Comparison of ENCODE assay signal across 9 mouse cellular contexts in the genomic region with DNA sequence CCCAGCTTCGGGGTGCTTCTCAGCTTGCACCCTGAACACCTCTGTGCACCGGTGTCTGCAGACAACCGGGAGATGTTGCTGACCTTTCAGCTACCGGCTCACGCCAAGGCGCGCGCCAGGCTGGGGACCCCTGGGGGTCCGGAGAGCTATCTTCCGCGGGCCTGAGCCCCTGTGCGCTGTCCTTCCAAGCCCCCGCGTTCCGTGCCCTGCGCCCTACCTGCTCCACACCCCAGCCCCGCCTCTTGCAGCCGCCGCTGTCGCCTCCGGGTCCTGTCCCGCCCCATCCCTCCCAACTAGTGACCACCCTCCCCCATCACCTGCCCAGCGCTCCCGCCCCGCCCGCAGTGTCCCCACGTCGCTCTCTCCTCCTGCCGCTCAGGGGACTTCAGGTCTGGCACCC. TPM values are rescaled to one million over a fixed set of nuclear protein-coding genes. Genes with fewer than 3 reads are reported as not detected.
A peak's percentile ranks its signal among the peaks of the same experiment; 100 is the strongest.
DNase-seq lines count a peak whose midpoint lies in the region; ATAC-seq and TF ChIP-seq lines count a peak whose summit lies in the region.
"Had no signal": no experiment of that assay in that cellular context is flagged by ENCODE, and none has a peak within 500 bp of the region (broad histone marks: within the 10 kb centered on the region; RNA-seq: fewer than 3 reads in every experiment).

A gene (minus strand): TSS at position 237 of the 400 bp plus-strand sequence.

- no peak within 1 kb of the TSS for H3K27ac ChIP-seq in lung, postnatal 0 days (ENCODE audit: low read length)
- H3K27ac ChIP-seq in forebrain, embryonic 15.5 days (replicated peaks), result no peak within 1 kb of the TSS
- no peak within 1 kb of the TSS for H3K27ac ChIP-seq in limb, embryonic 13.5 days
- peak within 1 kb of the TSS; percentile 21; the same call in 1 of the 2 replicates for H3K27ac ChIP-seq in stomach, embryonic 14.5 days (ENCODE audit: low read length)

- 0 out of 2 replicates have a peak, but pooled peaks cover 6% of the 10 kb centered on the region for H3K27me3 ChIP-seq in lung, postnatal 0 days (replicated peaks; ENCODE audit: insufficient read depth, low read length)
- H3K27me3 ChIP-seq in forebrain, embryonic 15.5 days, result peaks cover 32% of the 10 kb centered on the region
- peaks cover 44% of the 10 kb centered on the region for H3K27me3 ChIP-seq in limb, embryonic 13.5 days
- H3K27me3 ChIP-seq in stomach, embryonic 14.5 days (ENCODE audit: control insufficient read depth, insufficient read depth, low read length), result no peaks in the 10 kb centered on the region

- peaks cover 9% of the 10 kb centered on the region; the same call in 1 of the 2 replicates for H3K4me1 ChIP-seq in lung, postnatal 0 days (ENCODE audit: insufficient read depth, low read depth, low read length)
- peaks cover 9% of the 10 kb centered on the region for H3K4me1 ChIP-seq in forebrain, embryonic 15.5 days
- peaks cover 13% of the 10 kb centered on the region for H3K4me1 ChIP-seq in limb, embryonic 13.5 days
- H3K4me1 ChIP-seq in stomach, embryonic 14.5 days (ENCODE audit: control insufficient read depth, insufficient read depth, low read length), result no peaks in the 10 kb centered on the region

- peak within 1 kb of the TSS; percentile 65 for H3K4me2 ChIP-seq in lung, postnatal 0 days (replicated peaks; ENCODE audit: low read depth, low read length)
- H3K4me2 ChIP-seq in forebrain, embryonic 15.5 days (replicated peaks), result peak within 1 kb of the TSS; percentile 47
- H3K4me2 ChIP-seq in limb, embryonic 13.5 days (replicated peaks), result peak within 1 kb of the TSS; percentile 89
- peak within 1 kb of the TSS; percentile 48 for H3K4me2 ChIP-seq in stomach, embryonic 14.5 days (replicated peaks; ENCODE audit: low read depth, low read length)

- no peak for TF ChIP-seq CTCF in lung, postnatal 0 days (IDR thresholded peaks at IDR 0.05)

- H3K36me3 ChIP-seq in lung, postnatal 0 days (ENCODE audit: insufficient read depth, low read length), result no peaks in the 10 kb centered on the region
- no peaks in the 10 kb centered on the region for H3K36me3 ChIP-seq in forebrain, embryonic 15.5 days
- no peaks in the 10 kb centered on the region for H3K36me3 ChIP-seq in limb, embryonic 13.5 days
- no peaks in the 10 kb centered on the region for H3K36me3 ChIP-seq in stomach, embryonic 14.5 days (ENCODE audit: control insufficient read depth, insufficient read depth, low read length)

- 1% methylated on average over 27 of the region's 29 CpGs for WGBS in lung, postnatal 0 days
- WGBS in forebrain, embryonic 15.5 days, result under 1% methylated on average over 28 of the region's 29 CpGs
- WGBS in limb, embryonic 13.5 days, result 1% methylated on average over 29 of the region's 29 CpGs
- WGBS in stomach, embryonic 14.5 days, result under 1% methylated on average over 28 of the region's 29 CpGs

- DNase-seq in lung, postnatal 0 days (ENCODE audit: low spot score), result no peak
- DNase-seq in lung, adult 18-20 months, result no peak
- DNase-seq in cerebellum, adult 9-10 months, result no peak
- DNase-seq in left cerebral cortex, postnatal 36 days (ENCODE audit: low spot score in 2 of 2), result no peak
- no peak for DNase-seq in cerebellum, adult 8-10 months

- H3K4me3 ChIP-seq in lung, postnatal 0 days (ENCODE audit: low read depth, low read length), result peak within 1 kb of the TSS; percentile 31
- H3K4me3 ChIP-seq in forebrain, embryonic 15.5 days, result peak within 1 kb of the TSS; percentile 29
- H3K4me3 ChIP-seq in limb, embryonic 13.5 days, result peak within 1 kb of the TSS; percentile 50
- H3K4me3 ChIP-seq in stomach, embryonic 14.5 days (ENCODE audit: low read depth, low read length), result peak within 1 kb of the TSS; percentile 26
- H3K4me3 ChIP-seq: myocyte had no signal

- TF ChIP-seq EP300 in lung, postnatal 0 days (IDR thresholded peaks at IDR 0.05), result no peak

- H3K9ac ChIP-seq in lung, postnatal 0 days (replicated peaks; ENCODE audit: low read depth), result no peak within 1 kb of the TSS
- no peak within 1 kb of the TSS for H3K9ac ChIP-seq in forebrain, embryonic 15.5 days (replicated peaks)
- peak within 1 kb of the TSS; percentile 56; the same call in 1 of the 2 replicates for H3K9ac ChIP-seq in limb, embryonic 13.5 days
- no peak within 1 kb of the TSS; the same call in 1 of the 2 replicates for H3K9ac ChIP-seq in stomach, embryonic 14.5 days (replicated peaks; ENCODE audit: low read depth, low read length)

- no peaks in the 10 kb centered on the region for H3K9me3 ChIP-seq in lung, postnatal 0 days (ENCODE audit: low read length)
- no peaks in the 10 kb centered on the region for H3K9me3 ChIP-seq in forebrain, embryonic 15.5 days
- H3K9me3 ChIP-seq in limb, embryonic 13.5 days, result 0 out of 2 replicates have a peak, but pooled peaks cover under 1% of the 10 kb centered on the region
- no peaks in the 10 kb centered on the region for H3K9me3 ChIP-seq in stomach, embryonic 14.5 days (ENCODE audit: control insufficient read depth, low read depth, low read length)

- peak; percentile 37 for ATAC-seq in lung, postnatal 0 days
- no peak for ATAC-seq in forebrain, embryonic 15.5 days (replicated peaks)
- no peak for ATAC-seq in limb, embryonic 13.5 days (ENCODE audit: low FRiP score, low read depth)
- ATAC-seq in stomach, embryonic 14.5 days (ENCODE audit: insufficient number of reproducible peaks, insufficient read depth, low FRiP score, low read depth), result peak; percentile 70

- intact Hi-C loops in left cerebral cortex, postnatal 36 days (cut with DNase I), result no loop called here

RNA-seq across cellular contexts. Expression of the gene that starts here (rescaled TPM):
- polyA plus RNA-seq in lung, postnatal 0 days (2015; fragmentation: Nextera tagmentation; extraction: Ambion mirVana), result 0.90 and 1.5 TPM in 2 replicates
- 0.50 and 0.63 TPM in 2 replicates for polyA plus RNA-seq in forebrain, embryonic 15.5 days (2015; fragmentation: Nextera tagmentation; extraction: Ambion mirVana)
- polyA plus RNA-seq in limb, embryonic 13.5 days (2015; fragmentation: Nextera tagmentation; extraction: Ambion mirVana), result 12.0 and 12.2 TPM in 2 replicates
- polyA plus RNA-seq in stomach, embryonic 14.5 days (2014; fragmentation: Nextera tagmentation; extraction: Ambion mirVana), result 21.1 and 23.4 TPM in 2 replicates
- under 1 TPM; 0.39 to 0.54 TPM for total RNA-seq in left cerebral cortex, postnatal 36 days (2021)

Comparison
In these comparisons a context has a peak if more than half of its experiments do, and no peak if none do; other contexts are left out.
1. ATAC-seq: peak in lung, postnatal 0 days (single experiment) and stomach, embryonic 14.5 days (single experiment); none in forebrain, embryonic 15.5 days (single experiment) and limb, embryonic 13.5 days (single experiment).
2. Peak in every context shown above with its lines, with median percentiles within 50 percentile points of each other: H3K4me2 ChIP-seq and H3K4me3 ChIP-seq.